Comparison of ENCODE assay signal across 9 mouse cellular contexts in the genomic region with DNA sequence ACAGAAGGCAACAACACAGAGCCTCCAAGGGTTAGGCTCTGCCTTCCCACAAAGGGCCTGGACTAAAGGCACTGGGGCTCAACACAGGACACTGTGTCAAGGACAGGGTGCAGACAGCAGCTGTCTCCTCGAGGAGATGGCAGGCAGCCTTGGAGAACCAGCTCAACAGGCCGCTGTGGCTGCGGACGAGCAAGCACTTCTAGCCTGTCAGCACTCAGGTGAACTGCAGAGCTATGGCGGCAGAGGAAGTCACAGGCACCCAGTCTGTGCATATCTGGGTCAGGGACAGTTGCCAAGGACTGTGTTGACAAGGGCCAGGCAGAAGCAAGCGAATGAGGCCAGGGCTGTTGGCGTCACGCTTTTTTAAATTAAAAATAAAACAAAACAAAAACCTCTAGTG. TPM values are rescaled to one million over a fixed set of nuclear protein-coding genes. Genes with fewer than 3 reads are reported as not detected.
DNase-seq lines count a peak whose midpoint lies in the region; ATAC-seq and TF ChIP-seq lines count a peak whose summit lies in the region.
"Had no signal": no experiment of that assay in that cellular context is flagged by ENCODE, and none has a peak within 500 bp of the region (broad histone marks: within the 10 kb centered on the region; RNA-seq: fewer than 3 reads in every experiment).

No protein-coding gene starts in this region.

- peaks cover 57% of the 10 kb centered on the region for H3K36me3 ChIP-seq in thymus, adult 2 months (ENCODE audit: control insufficient read depth, insufficient read depth, low read length)
- peaks cover 71% of the 10 kb centered on the region for H3K36me3 ChIP-seq in heart, embryonic 13.5 days
- H3K36me3 ChIP-seq in hindbrain, embryonic 13.5 days = peaks cover 71% of the 10 kb centered on the region
- peaks cover 29% of the 10 kb centered on the region for H3K36me3 ChIP-seq in hindbrain, embryonic 16.5 days (ENCODE audit: control insufficient read depth, insufficient read depth, low read length)

- H3K9me3 ChIP-seq in heart, embryonic 13.5 days = no peaks in the 10 kb centered on the region
- no peaks in the 10 kb centered on the region for H3K9me3 ChIP-seq in hindbrain, embryonic 13.5 days
- H3K9me3 ChIP-seq in hindbrain, embryonic 16.5 days (ENCODE audit: control insufficient read depth, low read length) = no peaks in the 10 kb centered on the region

- H3K4me1 ChIP-seq in thymus, adult 2 months (replicated peaks; ENCODE audit: control insufficient read depth, insufficient read depth, low read length) = peaks cover 20% of the 10 kb centered on the region
- peaks cover 21% of the 10 kb centered on the region for H3K4me1 ChIP-seq in heart, embryonic 13.5 days
- H3K4me1 ChIP-seq in hindbrain, embryonic 13.5 days (replicated peaks) = no peaks in the 10 kb centered on the region
- no peaks in the 10 kb centered on the region for H3K4me1 ChIP-seq in hindbrain, embryonic 16.5 days (ENCODE audit: control insufficient read depth, insufficient read depth, low read depth, low read length)

- no peak for TF ChIP-seq POLR2A in thymus, adult 2 months (IDR thresholded peaks at IDR 0.05; ENCODE audit: control insufficient read depth, extremely low read depth, insufficient read depth, low read length, poor library complexity)

- TF ChIP-seq CTCF in thymus, adult 2 months (IDR thresholded peaks at IDR 0.05; ENCODE audit: borderline replicate concordance, control insufficient read depth, extremely low read depth, insufficient read depth, low read length, poor library complexity) = no peak

- H3K27me3 ChIP-seq in thymus, adult 2 months (ENCODE audit: control insufficient read depth, insufficient read depth, low read length) = no peaks in the 10 kb centered on the region
- peaks cover 4% of the 10 kb centered on the region; the same call in 1 of the 2 replicates for H3K27me3 ChIP-seq in heart, embryonic 13.5 days (replicated peaks)
- H3K27me3 ChIP-seq in hindbrain, embryonic 13.5 days = no peaks in the 10 kb centered on the region
- no peaks in the 10 kb centered on the region for H3K27me3 ChIP-seq in hindbrain, embryonic 16.5 days (replicated peaks; ENCODE audit: control insufficient read depth, insufficient read depth, low read length)

- ATAC-seq in cerebellum, adult (ENCODE audit: insufficient number of reproducible peaks, low FRiP score, low TSS enrichment) = peak; percentile 89
- ATAC-seq in heart, embryonic 13.5 days (ENCODE audit: extremely low read depth, insufficient number of reproducible peaks, low FRiP score, low TSS enrichment) = peak; percentile 60; the same call in 1 of the 2 replicates
- no peak for ATAC-seq in hindbrain, embryonic 13.5 days (ENCODE audit: low FRiP score)
- ATAC-seq in hindbrain, embryonic 16.5 days = no peak
- ATAC-seq: lung, postnatal 0 days had no signal

- H3K9ac ChIP-seq in heart, embryonic 13.5 days = 0 out of 2 replicates have a peak overlapping the region, but pooled peaks have one; percentile 16
- H3K9ac ChIP-seq in hindbrain, embryonic 13.5 days = no peak overlapping the region
- H3K9ac ChIP-seq in hindbrain, embryonic 16.5 days (ENCODE audit: low read depth, low read length) = no peak overlapping the region

- 81% methylated on average over 8 of the region's 8 CpGs for WGBS in thymus, adult 2 months
- WGBS in heart, embryonic 13.5 days = 39% methylated on average over 8 of the region's 8 CpGs
- 94% methylated on average over 8 of the region's 8 CpGs for WGBS in hindbrain, embryonic 13.5 days
- WGBS in hindbrain, embryonic 16.5 days = 88% methylated on average over 8 of the region's 8 CpGs

- peak overlapping the region; percentile 36 for H3K4me2 ChIP-seq in heart, embryonic 13.5 days
- H3K4me2 ChIP-seq in hindbrain, embryonic 13.5 days = no peak overlapping the region
- H3K4me2 ChIP-seq in hindbrain, embryonic 16.5 days (ENCODE audit: low read length) = no peak overlapping the region

- H3K27ac ChIP-seq in thymus, adult 2 months (ENCODE audit: control insufficient read depth, insufficient read depth, low read length) = peak overlapping the region; percentile 90
- H3K27ac ChIP-seq in heart, embryonic 13.5 days (replicated peaks) = peak overlapping the region; percentile 73
- no peak overlapping the region for H3K27ac ChIP-seq in hindbrain, embryonic 13.5 days
- no peak overlapping the region for H3K27ac ChIP-seq in hindbrain, embryonic 16.5 days (ENCODE audit: low read depth, low read length)

- no peak for DNase-seq in cerebellum, postnatal 4 days (ENCODE audit: low spot score in 2 of 2)
- peak; percentile 19 for DNase-seq in thymus, adult 2 months
- no peak for DNase-seq in thymus, postnatal 25 days
- DNase-seq in urinary bladder, postnatal 25 days (ENCODE audit: low spot score) = no peak

- 0 out of 2 replicates have a peak overlapping the region, but pooled peaks have one; percentile 8 for H3K4me3 ChIP-seq in thymus, adult 2 months (ENCODE audit: control insufficient read depth, insufficient read depth, low read length)
- H3K4me3 ChIP-seq in heart, embryonic 13.5 days = no peak overlapping the region
- no peak overlapping the region for H3K4me3 ChIP-seq in hindbrain, embryonic 13.5 days
- no peak overlapping the region for H3K4me3 ChIP-seq in hindbrain, embryonic 16.5 days (ENCODE audit: low read length)

RNA-seq across cellular contexts. Expression of gene Stk4, which starts 16.4 kb away (rescaled TPM):
- 85.1 and 90.1 TPM in 2 replicates for polyA plus RNA-seq in thymus, adult 2 months (2012; rRNA removed)
- polyA plus RNA-seq in heart, embryonic 13.5 days (2015; fragmentation: Nextera tagmentation; extraction: Ambion mirVana) = 14.0 and 14.2 TPM in 2 replicates
- polyA plus RNA-seq in hindbrain, embryonic 13.5 days (2015; fragmentation: Nextera tagmentation; extraction: Ambion mirVana) = 21.1 and 24.0 TPM in 2 replicates
- 16.3 and 17.4 TPM in 2 replicates for polyA plus RNA-seq in hindbrain, embryonic 16.5 days (2015; fragmentation: Nextera tagmentation; extraction: Ambion mirVana)

RNA-seq across cellular contexts. Expression of gene Tomm34, which starts 17.2 kb away (rescaled TPM):
- polyA plus RNA-seq in thymus, adult 2 months (2012; rRNA removed) = 83.7 and 93.8 TPM in 2 replicates
- polyA plus RNA-seq in heart, embryonic 13.5 days (2015; fragmentation: Nextera tagmentation; extraction: Ambion mirVana) = 52.7 and 53.9 TPM in 2 replicates
- 47.1 and 49.5 TPM in 2 replicates for polyA plus RNA-seq in hindbrain, embryonic 13.5 days (2015; fragmentation: Nextera tagmentation; extraction: Ambion mirVana)
- 52.5 and 54.2 TPM in 2 replicates for polyA plus RNA-seq in hindbrain, embryonic 16.5 days (2015; fragmentation: Nextera tagmentation; extraction: Ambion mirVana)

RNA-seq across cellular contexts. Expression of gene Pabpc1l, which starts 28.5 kb away (rescaled TPM):
- polyA plus RNA-seq in thymus, adult 2 months (2012; rRNA removed) = 0.51 and 0.97 TPM in 2 replicates
- 0.83 and 0.98 TPM in 2 replicates for polyA plus RNA-seq in heart, embryonic 13.5 days (2015; fragmentation: Nextera tagmentation; extraction: Ambion mirVana)
- polyA plus RNA-seq in hindbrain, embryonic 13.5 days (2015; fragmentation: Nextera tagmentation; extraction: Ambion mirVana) = 0.44 and 2.2 TPM in 2 replicates
- polyA plus RNA-seq in hindbrain, embryonic 16.5 days (2015; fragmentation: Nextera tagmentation; extraction: Ambion mirVana) = 0.90 and 2.1 TPM in 2 replicates

RNA-seq across cellular contexts. Expression of gene Ywhab, which starts 59.0 kb away (rescaled TPM):
- polyA plus RNA-seq in thymus, adult 2 months (2012; rRNA removed) = 39.1 and 42.5 TPM in 2 replicates
- 225 and 236 TPM in 2 replicates for polyA plus RNA-seq in heart, embryonic 13.5 days (2015; fragmentation: Nextera tagmentation; extraction: Ambion mirVana)
- 434 and 443 TPM in 2 replicates for polyA plus RNA-seq in hindbrain, embryonic 13.5 days (2015; fragmentation: Nextera tagmentation; extraction: Ambion mirVana)
- polyA plus RNA-seq in hindbrain, embryonic 16.5 days (2015; fragmentation: Nextera tagmentation; extraction: Ambion mirVana) = 507 and 529 TPM in 2 replicates

Comparison
In these comparisons a context has a peak if more than half of its experiments do, and no peak if none do; other contexts are left out.
1. ATAC-seq: peak in cerebellum, adult (single experiment) and heart, embryonic 13.5 days (single experiment); none in hindbrain, embryonic 13.5 days (single experiment) and hindbrain, embryonic 16.5 days (single experiment).
2. H3K27ac ChIP-seq: peak in thymus, adult 2 months (single experiment) and heart, embryonic 13.5 days (single experiment); none in hindbrain, embryonic 13.5 days (single experiment) and hindbrain, embryonic 16.5 days (single experiment).